Comparison of ENCODE assay signal across 18 mouse cellular contexts in the genomic region with DNA sequence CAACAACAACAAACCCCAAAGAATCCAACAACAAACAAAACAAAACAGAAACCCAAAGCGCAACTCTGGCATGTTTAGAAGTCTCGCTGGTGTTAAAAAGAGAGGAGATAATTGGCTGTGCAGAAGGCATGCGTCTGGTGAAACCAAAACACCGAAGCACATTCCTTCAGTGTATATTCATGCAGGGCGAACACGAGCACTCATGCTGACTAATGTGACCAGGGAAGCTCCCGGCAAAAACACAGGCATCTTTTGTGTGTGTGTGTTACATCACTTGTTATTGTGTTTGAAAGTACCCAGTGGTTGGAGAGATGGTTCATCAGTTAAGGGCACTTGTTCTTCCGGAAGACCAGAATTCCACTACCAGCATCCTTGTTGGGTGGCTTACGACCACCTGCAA. TPM values are rescaled to one million over a fixed set of nuclear protein-coding genes. Genes with fewer than 3 reads are reported as not detected.
DNase-seq lines count a peak whose midpoint lies in the region; ATAC-seq and TF ChIP-seq lines count a peak whose summit lies in the region.
"Had no signal": no experiment of that assay in that cellular context is flagged by ENCODE, and none has a peak within 500 bp of the region (broad histone marks: within the 10 kb centered on the region; RNA-seq: fewer than 3 reads in every experiment).

No protein-coding gene starts in this region.

- in situ Hi-C loops in Patski (cut with MboI; ENCODE audit: low pct_unique_long_range_greater_than_20kb) = no loop called here

- ATAC-seq in Patski = peak; percentile 60
- ATAC-seq: activated CD4-positive, CD25-positive, alpha-beta regulatory T cell, adult 4 months; forebrain, embryonic 16.5 days; intestine, embryonic 15.5 days had no signal

- POLR2A ChIA-PET in Patski (lab: Charles Lee) = no interaction called here

- peak; percentile 65 for DNase-seq in 3134 (ENCODE audit: extremely low read depth, insufficient read length, low spot score)
- DNase-seq in 3T3-L1 (ENCODE audit: low read depth, low spot score) = peak; percentile 79
- DNase-seq in Patski (ENCODE audit: low read depth, low spot score) = no peak
- peak; percentile 33 for DNase-seq in retina, embryonic 14.5 days (ENCODE audit: low spot score)
- no peak for DNase-seq in layer of hippocampus, postnatal 25 days (ENCODE audit: extremely low spot score in 1 of 2, low spot score in 1 of 2)
- DNase-seq in thymus, postnatal 25 days = no peak
- DNase-seq in spleen, postnatal 10 days (ENCODE audit: low spot score in 2 of 2) = no peak
- DNase-seq: adrenal gland, adult 2 months; adrenal gland, postnatal 25 days; cerebellum, adult 11 months; cerebellum, adult 8-10 months; cerebellum, postnatal 14 days; gastrocnemius, postnatal 10 days had no signal

- H3K27me3 ChIP-seq in Patski = no peaks in the 10 kb centered on the region
- H3K27me3 ChIP-seq: embryonic facial prominence, embryonic 12.5 days; heart, embryonic 12.5 days; intestine, embryonic 15.5 days had no signal

- no peak for TF ChIP-seq CTCF in Patski (IDR thresholded peaks at IDR 0.05)

- CTCF ChIA-PET in Patski (lab: Charles Lee) = interaction anchor here (1.6 kb wide), 1 partner anchor 49 kb away, joined by 5 read pairs; no protein-coding TSS in a partner anchor

RNA-seq across cellular contexts. Expression of a gene that starts 4.7 kb away (rescaled TPM):
- polyA plus RNA-seq in Patski (2021) = 108 TPM
- total RNA-seq in layer of hippocampus, postnatal 25 days (2021) = 10 to 100 TPM; 71.7 to 84.2 TPM

Comparison
In these comparisons a context has a peak if more than half of its experiments do, and no peak if none do; other contexts are left out.
1. DNase-seq: peak in 3134 (single experiment), 3T3-L1 (single experiment) and retina, embryonic 14.5 days (single experiment); none in Patski (single experiment), layer of hippocampus, postnatal 25 days (0 of 2), thymus, postnatal 25 days (single experiment) and spleen, postnatal 10 days (0 of 2).